Mouse (Mus musculus) 416B (cell line): ENCODE data around the gene Apol8.
"Not testable (repeated sequence)": the region's sequence is repeated elsewhere in the genome, so short reads cannot be mapped to it uniquely, and the experiment has no call there.

Experiments used
- DNase-seq: peaks from one replicate; pipeline ENCODE4 v3.0.0; 2011; ENCODE audit warnings: low read depth

The Apol8 gene

DNA sequence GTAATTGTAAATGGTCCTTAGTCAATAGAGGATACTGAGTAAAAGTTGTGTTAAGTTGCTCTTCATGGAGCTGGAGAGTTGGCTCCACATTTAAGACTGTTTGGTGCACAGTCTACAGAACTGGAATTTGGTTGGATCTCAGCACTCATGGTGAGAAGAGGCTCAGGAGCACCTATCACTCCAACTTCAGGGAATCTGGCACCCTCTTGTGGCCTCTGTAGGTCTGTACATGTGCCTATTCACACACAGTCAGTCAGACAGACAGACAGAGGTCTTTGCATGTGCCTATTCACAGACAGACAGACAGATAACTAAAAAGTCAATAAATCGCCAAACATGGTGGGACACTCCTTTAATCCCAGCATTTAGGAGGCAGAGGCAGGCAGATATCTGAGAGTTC lies 6.3 kb downstream of the Apol8 start:
- peak; percentile 76 for DNase-seq

DNA sequence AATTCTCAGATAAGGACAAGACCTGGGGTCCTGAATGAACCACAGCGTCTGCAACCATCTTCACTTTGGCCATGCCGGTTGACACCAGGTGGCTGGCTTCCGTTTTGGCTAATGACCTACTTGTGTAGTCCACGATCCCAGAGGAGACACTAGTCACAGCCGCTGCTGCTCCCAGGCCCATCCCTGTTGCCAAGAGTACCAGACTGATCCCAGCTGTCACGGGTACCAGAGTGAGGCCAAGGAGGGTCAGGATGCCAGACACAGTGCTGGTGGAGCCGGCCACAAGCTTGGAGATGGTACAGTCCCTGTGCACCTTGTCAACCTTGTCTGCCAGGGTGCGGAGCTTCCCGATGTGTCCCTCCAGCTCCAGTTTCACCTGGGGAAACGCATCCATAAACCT lies 7.1 kb downstream of the Apol8 start:
- no peak for DNase-seq

DNA sequence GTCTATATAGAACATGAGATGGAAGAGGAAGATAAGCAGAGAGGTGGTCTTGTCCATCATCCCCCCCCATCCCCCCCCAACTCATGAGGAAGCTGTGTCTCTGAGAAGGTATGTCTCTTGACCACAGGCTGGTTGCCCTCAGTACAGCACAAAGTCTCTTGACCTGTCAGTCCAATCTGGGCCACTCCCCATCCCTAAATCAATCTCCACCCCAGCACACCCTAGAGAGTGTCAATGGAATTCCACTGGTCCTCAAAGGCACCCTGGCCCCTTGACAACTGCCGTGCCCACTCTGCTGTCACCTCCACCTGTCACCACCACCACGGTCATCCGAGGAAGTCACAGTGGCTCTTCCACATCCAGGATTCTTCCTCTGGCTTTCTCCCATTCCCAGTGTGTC lies 8.4 kb downstream of the Apol8 start:
- no peak for DNase-seq

DNA sequence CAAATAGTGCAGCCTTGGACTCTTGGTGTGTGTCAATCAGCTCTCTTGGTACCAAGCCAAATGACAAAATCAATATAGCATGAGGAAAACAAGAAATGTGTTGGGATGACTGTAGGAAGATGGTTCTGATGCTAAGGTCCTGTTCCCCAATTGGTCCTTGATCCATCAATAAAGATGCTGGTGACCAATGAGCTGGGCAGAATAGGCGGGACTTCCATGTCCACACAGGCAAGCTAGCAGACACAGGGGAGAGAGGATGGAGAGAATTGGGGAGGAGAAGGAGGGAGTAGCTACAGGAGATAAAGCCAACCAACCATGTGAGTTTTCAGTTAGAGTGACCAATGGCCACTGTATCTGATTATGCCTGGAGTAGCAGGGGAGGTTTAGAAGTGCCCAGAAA lies 10.5 kb downstream of the Apol8 start:
- DNase-seq: no peak

DNA sequence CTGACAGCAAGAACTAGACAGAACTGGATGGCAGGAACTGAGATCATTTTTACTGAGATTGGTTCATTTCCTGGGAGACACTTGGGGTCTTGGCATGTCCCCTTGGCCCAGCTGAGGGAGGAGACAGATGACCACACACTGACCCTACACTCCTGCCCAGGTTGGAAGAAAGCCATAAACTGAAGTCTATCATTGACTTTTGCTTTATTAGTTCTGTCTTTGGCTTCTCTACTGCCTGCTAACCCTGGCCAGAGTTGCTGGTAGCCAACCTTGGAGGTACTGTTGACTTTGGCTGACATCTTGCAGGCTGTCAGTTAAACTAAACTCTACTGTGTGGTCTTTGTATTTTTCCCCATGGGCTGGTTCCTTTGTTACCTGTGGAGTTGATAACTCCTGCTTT lies 11.7 kb downstream of the Apol8 start:
- DNase-seq: no peak

DNA sequence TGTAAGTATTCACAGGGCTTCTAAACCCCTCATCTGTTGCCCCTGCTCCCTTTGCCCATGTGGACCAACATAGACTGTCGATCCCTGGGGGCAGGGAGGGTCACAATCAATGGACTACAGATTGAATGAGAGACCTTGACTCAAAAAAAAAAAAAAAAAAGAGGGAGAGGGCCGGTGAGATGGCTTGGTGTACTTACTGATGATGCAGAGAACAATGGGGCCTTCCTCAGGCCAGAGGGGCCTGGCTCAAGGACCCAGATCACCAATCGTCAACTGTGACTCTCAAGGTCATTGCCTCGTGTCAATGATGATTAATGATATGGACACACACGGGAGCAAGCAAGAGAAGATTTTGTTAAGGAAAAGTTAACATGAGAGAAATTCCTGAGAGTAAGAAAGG lies 12.2 kb downstream of the Apol8 start:
- no peak for DNase-seq

DNA sequence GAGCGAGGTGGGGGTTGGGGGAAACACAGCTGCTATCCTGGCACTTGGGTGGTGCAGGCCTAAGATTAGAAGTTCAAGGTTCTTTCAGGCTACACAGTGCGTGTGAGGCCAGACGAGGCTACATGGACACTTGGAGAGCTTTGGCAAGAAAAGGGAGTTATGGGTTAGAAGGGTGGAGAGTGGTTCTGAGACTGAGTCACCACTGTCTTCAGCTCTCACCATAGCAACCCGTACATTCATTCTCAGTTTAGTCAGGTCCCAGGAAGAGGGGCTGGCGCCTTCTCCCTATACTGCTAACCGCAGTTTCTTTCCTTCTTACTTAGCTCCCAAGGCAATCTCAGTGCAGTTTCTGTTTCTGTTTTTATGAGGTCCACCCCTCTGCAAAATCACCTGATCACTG lies 15.2 kb downstream of the Apol8 start:
- not testable (repeated sequence) for DNase-seq

DNA sequence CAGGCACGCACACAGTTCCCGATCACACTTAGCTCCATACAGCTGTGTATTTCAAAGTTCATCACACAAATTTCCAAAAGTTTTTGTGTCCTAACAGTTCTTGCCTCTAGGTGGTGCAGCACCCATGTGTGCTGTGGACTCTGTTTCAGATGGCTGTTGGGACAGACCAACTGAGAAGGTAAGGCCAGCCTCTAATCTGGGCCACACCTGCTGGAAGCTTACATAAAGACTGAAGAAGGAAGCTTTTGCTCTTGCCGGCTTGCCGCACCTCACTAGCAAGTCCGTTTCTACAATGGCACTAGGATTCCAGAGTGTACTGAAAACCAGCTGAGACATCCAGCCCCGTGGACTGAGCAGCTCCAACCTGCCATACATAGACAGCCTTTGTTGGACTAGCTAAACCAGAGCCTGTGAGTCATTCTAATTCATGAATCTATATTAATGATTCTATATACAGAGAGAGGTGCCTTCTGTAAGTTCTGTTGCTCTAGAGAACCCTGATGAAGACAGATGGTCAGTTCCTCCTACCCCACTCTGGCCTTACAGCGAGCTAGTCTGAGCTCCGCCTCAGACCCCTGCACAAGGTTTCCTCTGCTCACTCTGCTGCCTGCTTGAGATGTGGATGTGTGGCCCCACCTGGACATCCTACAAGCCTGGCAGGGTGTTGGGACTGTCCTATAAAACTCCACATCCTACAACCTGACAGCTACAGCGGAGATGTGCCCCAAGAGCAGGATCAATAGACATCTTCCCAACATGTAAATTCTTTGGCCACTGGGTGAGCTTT lies 16.1 kb downstream of the Apol8 start:
- DNase-seq: no peak

DNA sequence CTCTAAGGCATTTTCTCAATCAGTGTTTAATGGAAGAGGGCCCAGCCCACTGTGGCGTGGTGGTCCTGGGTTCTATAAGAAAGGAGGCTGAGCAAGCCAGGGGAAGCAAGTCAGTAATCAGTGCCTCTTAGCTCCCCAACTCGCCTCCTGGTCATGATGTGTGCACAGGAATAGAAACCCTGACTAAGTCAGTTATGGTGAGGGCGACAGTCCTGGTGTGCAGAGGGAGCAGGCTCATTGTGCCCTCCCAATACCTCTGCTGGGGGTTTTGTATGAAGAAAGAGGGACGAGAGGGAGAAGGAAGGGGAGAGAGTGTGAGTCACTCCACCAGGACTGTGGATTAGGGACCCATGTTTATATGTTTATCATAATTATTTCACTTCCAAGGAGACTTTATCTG lies 22.9 kb downstream of the Apol8 start:
- DNase-seq: not testable (repeated sequence)

DNA sequence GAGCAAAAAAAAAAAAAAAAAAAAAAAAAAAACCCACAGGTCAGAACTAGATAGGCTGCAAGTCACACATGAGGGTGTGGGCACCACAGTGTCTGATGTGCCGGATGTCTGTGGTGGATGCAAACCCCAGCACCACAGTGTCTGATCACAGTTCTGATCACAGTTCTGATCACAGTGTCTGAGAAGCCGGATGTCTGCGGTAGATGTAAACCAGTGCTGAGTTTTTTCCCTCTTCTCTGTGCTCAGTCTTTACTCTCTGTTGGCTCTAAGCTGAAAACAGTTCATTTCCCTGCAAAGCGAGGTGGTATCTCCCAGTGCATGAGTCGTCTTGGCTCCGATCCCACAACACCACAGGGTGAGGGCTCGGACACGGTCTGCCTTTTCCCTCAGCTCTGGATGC lies 23.4 kb downstream of the Apol8 start:
- peak; percentile 97 for DNase-seq

DNA sequence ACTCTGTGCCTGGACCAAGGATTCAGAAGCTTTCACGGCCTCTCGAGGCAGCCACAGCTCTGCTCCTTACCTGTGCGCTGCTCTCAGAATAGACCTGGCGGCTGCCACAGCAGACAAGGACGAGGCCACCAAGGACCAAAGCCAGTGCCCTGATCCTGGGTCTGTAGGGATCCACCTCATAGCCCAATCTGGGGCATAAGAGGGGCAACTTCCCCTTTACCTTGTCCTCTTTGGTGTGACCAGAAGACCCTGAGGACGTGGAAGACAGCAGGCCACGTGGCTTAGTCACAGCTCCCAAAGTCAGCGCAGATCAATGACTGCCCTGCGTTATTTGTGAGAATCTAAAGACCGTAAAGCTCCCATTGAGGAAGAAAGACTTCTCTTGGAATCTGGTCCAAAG lies 24.0 kb downstream of the Apol8 start:
- DNase-seq: not testable (repeated sequence)

DNA sequence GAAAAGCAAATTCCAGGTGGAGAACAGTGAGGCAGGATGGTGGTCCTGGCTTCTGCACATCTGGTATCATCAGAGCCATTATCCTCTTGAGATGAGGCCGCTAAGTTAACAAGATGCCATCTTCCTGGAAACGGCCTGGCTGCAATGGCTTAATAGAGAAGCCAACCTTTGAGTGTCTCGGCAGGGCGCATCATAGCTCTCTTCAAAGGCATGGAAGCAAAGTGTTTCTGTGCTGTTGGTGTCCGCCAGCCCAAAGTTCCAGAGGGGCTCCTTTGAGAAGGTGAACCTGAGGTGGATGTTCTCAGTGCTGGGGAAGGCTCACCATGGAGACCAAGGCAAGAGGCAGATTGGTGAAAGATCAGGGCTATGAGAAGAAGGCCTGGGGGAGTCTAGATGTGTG lies 25.2 kb downstream of the Apol8 start:
- no peak for DNase-seq

DNA sequence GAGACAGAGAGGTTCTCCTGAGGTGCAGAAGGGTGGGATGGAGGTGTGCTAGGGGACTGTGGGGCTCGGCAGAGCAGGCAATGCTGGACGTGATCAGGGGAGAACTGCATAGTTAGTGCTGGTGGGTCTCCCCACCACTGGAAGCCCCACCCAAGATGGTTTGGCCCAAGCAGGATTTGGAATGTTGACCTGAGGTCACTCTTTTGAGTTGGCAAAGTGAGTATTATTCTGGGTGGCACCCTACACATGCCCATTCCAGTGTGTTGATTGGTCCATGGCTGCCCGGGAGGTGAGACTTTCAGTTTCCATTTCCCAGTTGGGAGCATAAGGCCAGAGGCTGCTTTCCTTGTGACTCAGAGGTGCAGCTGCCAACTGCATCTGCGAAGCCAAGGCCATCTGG lies 28.1 kb downstream of the Apol8 start, which contains the start of gene Apol9b:
TSS of gene Apol9b (plus strand) at position 301 of the 400 bp plus-strand sequence.
- not testable (repeated sequence) for DNase-seq

DNA sequence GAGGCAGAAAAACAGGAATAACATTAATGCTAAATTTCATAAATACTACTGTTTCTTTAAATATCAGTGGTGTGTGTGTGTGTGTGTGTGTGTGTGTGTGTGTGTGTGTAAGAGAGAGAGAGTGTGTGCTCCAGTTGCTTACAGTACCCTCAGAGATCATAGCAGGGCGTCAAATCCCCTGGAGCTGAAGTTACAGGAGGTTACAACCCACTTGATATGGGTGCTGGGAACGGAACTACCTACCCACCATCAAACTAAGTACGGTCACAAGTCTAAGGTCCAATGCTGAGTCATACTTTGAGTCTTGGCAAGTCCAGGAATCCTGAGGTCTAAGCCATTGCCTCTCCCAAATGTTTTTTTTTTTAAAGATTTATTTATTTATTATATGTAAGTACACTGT lies 29.1 kb downstream of the Apol8 start:
- not testable (repeated sequence) for DNase-seq

DNA sequence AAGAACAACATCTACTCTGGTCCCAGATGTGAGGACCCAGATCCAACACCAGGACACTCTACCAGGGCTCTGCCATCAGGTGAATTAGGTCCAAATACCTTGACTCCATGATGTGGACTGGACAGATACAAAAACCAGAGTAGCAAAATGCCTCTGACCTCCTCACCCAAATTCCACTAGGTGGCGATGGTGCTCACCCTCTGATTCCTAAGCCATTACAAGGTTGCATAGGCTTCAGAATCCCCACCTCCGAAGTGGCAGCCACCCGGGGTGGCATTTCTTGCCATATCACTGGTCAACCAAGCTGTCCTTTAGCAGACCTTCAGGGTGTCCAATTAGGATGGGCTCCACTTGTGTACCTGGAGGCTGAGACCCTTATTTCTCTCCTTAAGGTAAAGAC lies 29.7 kb downstream of the Apol8 start:
- peak; percentile 46 for DNase-seq

DNA sequence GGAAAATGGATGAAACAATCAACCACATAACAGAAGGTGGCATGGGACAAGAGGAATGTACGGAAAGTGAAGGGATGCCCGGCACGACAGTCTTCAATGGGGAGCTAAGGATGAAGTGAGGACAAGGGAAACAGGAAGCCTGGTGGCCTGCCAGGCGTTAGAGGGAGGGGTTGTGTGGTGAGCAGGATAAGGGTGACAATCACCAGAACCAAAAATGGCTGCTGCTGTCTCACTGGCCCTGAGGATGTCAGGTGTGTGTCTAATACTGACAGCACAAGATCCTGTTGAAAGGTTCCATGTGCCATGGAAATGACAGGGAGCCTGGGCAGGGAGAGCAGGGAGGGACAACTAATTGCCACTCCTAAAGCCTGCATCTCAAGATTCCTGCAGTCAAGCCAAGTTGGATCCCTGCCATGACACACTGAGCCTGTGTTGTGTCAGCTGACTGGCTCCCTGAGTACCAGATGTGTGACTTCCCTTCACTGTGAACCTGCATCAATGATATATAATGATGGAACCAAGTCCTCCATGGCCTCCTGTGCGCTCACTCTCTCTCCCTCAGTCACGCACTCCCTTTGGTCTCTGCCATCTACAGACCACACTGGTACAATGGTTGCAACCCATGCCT lies 31.3 kb downstream of the Apol8 start:
- not testable (repeated sequence) for DNase-seq

DNA sequence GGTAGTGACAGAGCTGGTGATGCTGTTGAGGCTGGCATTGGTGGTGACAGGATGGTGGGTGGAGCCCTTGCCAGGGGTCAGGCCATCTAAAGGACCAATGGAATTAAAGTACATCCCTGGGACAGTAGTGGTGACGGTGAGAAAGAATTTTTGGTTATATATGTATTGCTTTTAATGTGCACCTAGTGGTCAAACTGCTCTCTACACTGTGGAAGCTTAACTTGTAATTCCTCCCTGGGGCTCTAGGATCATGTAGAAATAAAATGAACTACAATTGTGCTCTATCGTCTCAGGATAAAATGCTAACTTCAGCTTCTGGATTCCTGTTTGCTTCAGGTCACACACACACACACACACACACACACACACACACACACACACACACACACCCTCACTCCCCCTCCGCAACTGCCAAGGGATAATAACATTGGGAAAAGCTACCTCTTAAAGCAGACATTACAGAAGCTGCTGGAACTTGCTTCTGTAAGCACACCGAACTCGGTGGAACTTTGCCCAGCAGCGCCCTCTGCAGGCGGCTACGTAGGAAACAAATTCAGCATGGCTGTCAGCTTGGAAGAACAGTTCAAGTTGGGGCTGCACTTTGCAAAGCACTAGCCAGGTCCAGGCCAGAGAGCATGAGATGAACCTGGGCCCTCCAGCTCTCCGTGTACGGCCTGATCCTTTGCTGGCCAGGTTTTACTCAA lies 32.4 kb downstream of the Apol8 start:
- DNase-seq: not testable (repeated sequence)

DNA sequence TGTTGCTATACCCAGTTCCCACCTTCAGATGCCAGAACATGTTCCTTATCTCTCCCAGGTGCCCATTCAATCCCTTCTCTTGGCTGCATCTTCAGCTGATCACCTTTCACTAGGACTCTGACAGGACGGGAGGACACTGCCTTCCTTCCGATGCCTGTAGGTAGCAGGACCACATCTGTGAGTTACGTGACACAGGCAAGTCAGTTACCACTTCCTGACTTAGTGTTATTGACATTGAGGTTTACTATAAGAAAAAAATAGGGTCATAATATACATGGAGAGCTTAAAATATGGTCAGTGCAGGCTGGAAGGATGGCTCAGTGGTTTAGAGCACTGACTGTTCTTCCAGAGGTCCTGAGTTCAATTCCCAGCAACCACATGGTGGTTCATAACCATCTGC lies 35.3 kb downstream of the Apol8 start:
- DNase-seq: not testable (repeated sequence)

DNA sequence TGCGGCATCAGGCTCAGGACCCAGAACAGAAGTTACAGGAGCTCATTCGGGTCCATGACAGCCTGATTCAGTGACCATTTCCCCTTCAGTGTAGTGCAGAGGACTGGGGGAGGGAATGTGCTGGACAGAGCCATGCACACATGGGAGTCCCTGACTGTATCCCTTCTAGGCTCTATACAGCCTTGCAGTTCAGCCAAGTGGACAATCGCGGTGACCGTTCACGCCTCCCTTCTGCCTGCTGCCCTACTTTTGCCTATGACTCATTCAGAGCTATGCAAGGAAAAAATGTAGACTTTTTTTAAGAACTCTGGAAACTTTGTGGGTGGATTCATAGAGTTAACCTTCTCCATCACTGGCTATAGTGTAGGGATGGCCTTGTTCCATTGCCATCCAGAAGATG lies 38.6 kb downstream of the Apol8 start:
- not testable (repeated sequence) for DNase-seq

DNA sequence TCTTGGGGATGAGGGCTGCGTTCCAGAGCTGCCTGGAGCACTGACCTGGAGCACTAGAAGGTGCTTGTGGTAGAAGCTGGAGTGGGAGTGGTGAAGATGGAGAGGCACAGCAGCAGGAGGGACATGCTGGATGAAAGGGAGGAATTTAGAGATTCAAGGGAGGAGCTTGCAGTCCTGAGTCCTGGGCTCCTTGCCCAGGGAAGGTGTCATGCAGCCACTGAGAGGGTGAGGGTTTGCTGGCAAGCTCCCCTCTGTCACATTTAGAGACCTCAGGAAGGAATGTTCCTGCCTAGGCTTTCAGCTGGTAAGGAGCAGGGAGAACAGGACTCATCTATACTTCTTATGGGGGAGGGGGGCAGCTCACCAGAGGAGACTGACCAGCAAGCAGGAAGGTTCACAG lies 47.9 kb downstream of the Apol8 start:
- DNase-seq: not testable (repeated sequence)

DNA sequence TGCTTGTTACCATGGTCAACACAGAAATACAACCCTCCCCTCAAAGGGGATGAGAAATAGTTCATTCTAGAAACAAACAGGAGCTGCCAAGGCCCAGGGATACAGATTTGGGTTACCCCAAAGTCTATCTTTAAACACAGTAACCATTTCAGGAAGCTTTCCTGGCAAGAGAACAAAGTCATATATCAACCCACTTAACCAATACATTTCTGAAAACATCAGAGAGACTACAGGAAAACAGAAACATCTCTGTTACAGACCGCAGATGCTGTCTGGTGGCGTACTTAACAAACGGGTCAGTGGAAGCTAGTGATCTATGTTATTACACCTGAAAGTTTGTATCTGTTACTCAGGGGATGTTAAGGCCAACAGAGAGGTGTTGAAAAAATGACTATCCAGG lies 51.5 kb downstream of the Apol8 start:
- not testable (repeated sequence) for DNase-seq

DNA sequence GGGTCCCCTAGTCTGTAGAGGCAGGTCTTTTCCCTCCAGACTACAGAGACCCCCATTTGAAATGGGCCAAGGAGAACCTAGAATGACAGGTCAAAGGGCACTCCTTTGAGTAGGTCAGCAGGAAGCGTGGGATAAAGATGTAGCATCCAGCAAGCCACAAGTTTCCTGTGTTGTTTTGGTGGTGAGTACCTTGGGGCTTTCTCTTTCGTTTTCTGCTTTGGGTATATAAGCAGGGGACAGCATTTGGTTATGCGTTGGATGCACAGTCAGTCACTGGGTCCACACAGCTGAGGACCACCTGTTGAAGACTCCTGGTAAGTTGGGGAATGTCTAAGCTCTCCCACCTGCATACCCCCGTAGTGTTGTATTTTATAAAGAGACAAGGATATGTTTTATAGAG lies 58.1 kb downstream of the Apol8 start, which contains the start of gene Apol7e:
TSS of gene Apol7e (plus strand) at position 202 of the 400 bp plus-strand sequence.
- DNase-seq: peak; percentile 23
